Mouse (Mus musculus): ENCODE data around the gene Entpd7. TPM values are rescaled to one million over a fixed set of nuclear protein-coding genes. Genes with fewer than 3 reads are reported as not detected.

Gene Entpd7
- polyA plus RNA-seq, 1 experiment from 2014 or later: 14.5 TPM

DNA sequence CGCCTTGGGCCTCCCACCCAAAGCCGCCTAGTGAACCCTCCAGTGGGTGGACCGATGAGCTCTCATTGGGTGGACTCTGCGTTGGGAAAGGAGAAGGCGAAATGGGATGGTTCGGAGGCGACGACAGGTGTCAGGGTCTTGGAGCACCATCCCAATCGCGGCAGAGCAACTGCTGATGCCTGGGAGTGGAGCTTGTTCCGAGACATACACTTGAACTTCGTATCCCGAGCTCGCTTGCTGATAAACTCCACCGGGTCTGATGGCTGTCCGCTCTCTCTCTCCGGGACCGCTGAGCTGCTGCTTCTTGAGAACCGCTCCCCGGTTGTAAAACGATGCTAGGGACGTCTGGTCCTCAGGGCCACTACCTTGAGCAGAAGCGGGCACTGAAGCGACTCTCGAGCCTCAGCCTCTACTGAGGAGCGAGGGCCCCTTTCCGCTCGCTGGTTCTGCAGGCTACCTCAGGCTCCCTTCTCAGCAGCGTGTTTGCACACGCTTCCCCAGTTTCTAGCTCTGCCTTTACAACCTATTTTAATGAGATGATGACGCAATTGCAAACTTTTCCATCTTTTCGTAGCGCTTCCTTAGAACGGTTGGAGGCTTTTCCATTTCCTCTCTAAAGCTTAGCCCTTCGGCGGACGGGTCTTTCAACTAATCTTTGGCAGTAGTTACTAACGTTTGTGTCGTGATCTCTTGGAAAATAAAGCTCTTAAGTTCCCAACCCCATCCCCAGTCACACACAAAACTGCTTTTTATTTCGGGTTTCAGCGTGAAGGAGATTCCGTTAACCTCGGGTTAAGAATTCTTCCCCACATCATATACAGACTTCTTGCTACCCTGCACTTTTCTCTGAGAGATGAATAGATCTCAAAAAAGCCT is 13.7 kb upstream of the Entpd7 start:
- no peaks in the 10 kb centered on the region for H3K36me3 ChIP-seq
- peak overlapping the region; percentile 99 for H3K27ac ChIP-seq
- H3K27me3 ChIP-seq (replicated peaks): no peaks in the 10 kb centered on the region
- ATAC-seq (ENCODE audit: insufficient read depth, low FRiP score, low read depth): no peak; the same call in 1 of the 2 replicates
- H3K9me3 ChIP-seq: no peaks in the 10 kb centered on the region
- peak overlapping the region; percentile 97 for H3K4me3 ChIP-seq (replicated peaks)
- peaks cover 15% of the 10 kb centered on the region for H3K4me1 ChIP-seq
- peak overlapping the region; percentile 36 for H3K9ac ChIP-seq
- 2% methylated on average over 43 of the region's 43 CpGs for WGBS
- H3K4me2 ChIP-seq: peak overlapping the region; percentile 86

DNA sequence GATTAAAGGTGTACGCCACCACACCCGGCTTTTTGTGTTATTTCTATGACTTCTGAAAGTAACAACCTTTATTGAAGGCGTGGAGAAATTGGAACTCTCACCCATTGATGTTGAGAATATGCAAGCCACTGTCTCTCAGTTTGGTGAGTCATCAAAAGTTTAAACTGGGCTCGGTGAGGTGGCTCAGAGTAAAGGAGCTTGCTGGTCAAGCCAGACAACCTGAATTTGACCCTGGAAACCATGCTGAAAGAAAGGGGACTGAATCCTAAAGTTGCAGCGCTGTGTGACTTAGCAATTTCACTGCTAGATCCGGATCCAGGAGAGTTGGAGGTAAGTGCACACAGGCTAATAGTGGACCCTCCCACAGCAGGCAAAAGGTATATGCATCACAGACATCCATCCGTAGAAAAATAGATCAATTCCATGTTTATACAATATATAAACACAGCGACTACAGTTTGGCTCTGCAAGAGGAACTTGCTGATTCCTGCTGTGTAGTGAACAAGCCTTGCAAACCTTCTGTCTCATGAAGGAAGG is 10.9 kb upstream of the Entpd7 start:
- Histone ChIP-seq H3K4me3 (replicated peaks) (no peak overlapping the region), H3K27ac (0 out of 2 replicates have a peak overlapping the region, but pooled peaks have one; percentile 55), H3K36me3 (no peaks in the 10 kb centered on the region), H3K4me1 (peaks cover 7% of the 10 kb centered on the region), H3K9me3 (no peaks in the 10 kb centered on the region), H3K27me3 (replicated peaks) (no peaks in the 10 kb centered on the region), H3K9ac (no peak overlapping the region), H3K4me2 (no peak overlapping the region)
- ATAC-seq (ENCODE audit: insufficient read depth, low FRiP score, low read depth): no peak
- 56% methylated on average over 8 of the region's 8 CpGs for WGBS

DNA sequence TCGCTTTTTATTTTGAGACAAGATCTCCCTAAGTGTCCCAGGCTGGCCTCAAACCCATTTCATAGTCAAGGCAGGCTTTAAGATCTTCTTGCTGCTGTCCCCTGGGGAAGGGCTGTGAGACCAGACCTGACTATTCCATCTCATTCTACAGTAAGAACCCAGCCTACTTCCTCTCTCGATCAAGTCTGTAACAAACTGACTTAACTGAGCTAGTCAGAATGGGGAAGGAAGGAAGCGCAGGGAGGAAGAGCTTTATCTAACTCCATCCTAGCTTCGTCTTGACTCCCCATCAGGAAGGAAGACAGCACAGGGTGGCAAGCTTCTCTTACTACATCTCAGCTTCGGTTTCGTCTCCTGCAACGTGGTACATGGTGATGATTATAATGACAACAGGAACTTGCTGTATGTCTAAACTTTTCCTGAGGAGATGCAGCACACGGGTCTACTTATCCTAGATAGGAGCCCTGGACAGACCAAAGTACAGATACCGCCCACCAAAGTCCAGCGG is 9.9 kb upstream of the Entpd7 start:
- Histone ChIP-seq H3K9me3 (no peaks in the 10 kb centered on the region), H3K27me3 (replicated peaks) (no peaks in the 10 kb centered on the region), H3K27ac (peak overlapping the region; percentile 55), H3K36me3 (no peaks in the 10 kb centered on the region), H3K4me2 (no peak overlapping the region), H3K9ac (no peak overlapping the region), H3K4me3 (replicated peaks) (no peak overlapping the region), H3K4me1 (peaks cover 7% of the 10 kb centered on the region; the same call in 1 of the 2 replicates)
- no peak for ATAC-seq (ENCODE audit: insufficient read depth, low FRiP score, low read depth)
- 69% methylated on average over 10 of the region's 10 CpGs for WGBS

DNA sequence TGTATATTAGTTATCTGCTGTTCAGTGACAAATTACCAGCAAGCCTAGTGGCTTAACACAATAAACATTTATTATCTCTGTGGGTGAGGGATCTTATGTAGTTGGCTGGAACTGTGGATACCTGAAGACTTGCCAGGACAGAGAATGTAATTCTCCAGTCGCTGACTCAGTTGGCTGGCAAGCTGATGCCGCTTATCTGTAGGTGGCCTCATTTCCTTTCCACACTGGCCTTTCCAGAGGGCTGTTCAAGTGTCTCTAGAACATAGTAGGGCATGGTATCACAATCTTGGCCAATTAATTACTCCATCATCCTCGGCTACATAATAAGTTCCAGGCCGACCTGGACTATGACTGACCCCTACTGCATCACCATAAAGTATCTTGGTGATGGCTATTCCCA is 7.9 kb upstream of the Entpd7 start:
- Histone ChIP-seq H3K4me3 (replicated peaks) (no peak overlapping the region), H3K36me3 (no peaks in the 10 kb centered on the region), H3K27me3 (replicated peaks) (no peaks in the 10 kb centered on the region), H3K27ac (no peak overlapping the region), H3K9me3 (no peaks in the 10 kb centered on the region), H3K4me2 (no peak overlapping the region), H3K9ac (no peak overlapping the region), H3K4me1 (peaks cover 5% of the 10 kb centered on the region; the same call in 1 of the 2 replicates)
- 82% methylated on average over 4 of the region's 4 CpGs for WGBS
- no peak for ATAC-seq (ENCODE audit: insufficient read depth, low FRiP score, low read depth)

DNA sequence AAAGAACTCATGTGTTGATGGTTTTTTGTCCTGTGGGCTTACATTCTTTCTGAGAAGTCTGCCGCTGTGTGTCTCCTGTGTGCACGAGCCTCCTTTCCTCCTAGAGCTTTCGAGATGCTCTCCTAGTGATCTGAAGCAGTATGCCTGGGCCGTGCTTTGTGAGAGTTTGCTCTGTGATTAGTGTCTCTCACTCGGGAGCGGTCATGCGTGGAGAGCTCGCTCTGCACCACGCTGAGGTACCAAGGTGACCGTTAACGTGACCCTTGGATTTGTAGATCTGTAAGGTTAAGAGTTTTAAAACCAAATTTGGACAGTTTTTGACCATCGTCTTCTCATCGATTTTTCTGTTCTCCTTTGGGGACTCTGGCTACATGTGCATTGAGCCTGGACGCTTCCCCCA is 3.3 kb downstream of the Entpd7 start:
- no peak for ATAC-seq (ENCODE audit: insufficient read depth, low FRiP score, low read depth)
- Histone ChIP-seq H3K4me2 (no peak overlapping the region), H3K27me3 (replicated peaks) (no peaks in the 10 kb centered on the region), H3K27ac (no peak overlapping the region), H3K36me3 (no peaks in the 10 kb centered on the region), H3K4me1 (no peaks in the 10 kb centered on the region; the same call in 1 of the 2 replicates), H3K9ac (no peak overlapping the region), H3K4me3 (replicated peaks) (no peak overlapping the region), H3K9me3 (no peaks in the 10 kb centered on the region)
- 89% methylated on average over 14 of the region's 14 CpGs for WGBS

DNA sequence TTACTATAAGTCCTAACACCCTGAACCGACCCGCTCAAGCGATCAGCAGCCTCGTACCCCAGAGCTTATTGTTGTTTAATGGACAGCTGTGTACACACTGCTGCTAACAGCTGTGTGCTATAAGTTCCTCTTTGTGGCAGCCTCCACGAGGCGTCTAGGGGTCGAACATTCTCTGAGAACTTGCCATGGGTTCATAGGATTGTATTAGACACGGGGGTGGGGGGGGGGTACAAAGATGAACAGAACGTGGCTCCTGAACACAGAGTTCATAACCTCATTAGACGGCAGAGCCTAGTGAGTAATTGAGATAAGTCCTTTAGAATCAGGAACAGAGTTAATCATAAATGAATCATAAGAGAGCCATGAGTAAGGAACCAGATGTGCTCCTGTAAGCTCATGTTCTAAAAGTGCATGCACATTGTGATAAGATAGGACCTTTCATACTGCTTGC is 6.1 kb downstream of the Entpd7 start:
- Histone ChIP-seq H3K4me1 (no peaks in the 10 kb centered on the region; the same call in 1 of the 2 replicates), H3K9me3 (no peaks in the 10 kb centered on the region), H3K4me2 (no peak overlapping the region), H3K9ac (no peak overlapping the region), H3K27me3 (replicated peaks) (no peaks in the 10 kb centered on the region), H3K27ac (peak overlapping the region; percentile 71), H3K36me3 (peaks cover 4% of the 10 kb centered on the region; the same call in 1 of the 2 replicates), H3K4me3 (replicated peaks) (no peak overlapping the region)
- peak; percentile 78 for ATAC-seq (ENCODE audit: insufficient read depth, low FRiP score, low read depth)
- 38% methylated on average over 10 of the region's 10 CpGs for WGBS

DNA sequence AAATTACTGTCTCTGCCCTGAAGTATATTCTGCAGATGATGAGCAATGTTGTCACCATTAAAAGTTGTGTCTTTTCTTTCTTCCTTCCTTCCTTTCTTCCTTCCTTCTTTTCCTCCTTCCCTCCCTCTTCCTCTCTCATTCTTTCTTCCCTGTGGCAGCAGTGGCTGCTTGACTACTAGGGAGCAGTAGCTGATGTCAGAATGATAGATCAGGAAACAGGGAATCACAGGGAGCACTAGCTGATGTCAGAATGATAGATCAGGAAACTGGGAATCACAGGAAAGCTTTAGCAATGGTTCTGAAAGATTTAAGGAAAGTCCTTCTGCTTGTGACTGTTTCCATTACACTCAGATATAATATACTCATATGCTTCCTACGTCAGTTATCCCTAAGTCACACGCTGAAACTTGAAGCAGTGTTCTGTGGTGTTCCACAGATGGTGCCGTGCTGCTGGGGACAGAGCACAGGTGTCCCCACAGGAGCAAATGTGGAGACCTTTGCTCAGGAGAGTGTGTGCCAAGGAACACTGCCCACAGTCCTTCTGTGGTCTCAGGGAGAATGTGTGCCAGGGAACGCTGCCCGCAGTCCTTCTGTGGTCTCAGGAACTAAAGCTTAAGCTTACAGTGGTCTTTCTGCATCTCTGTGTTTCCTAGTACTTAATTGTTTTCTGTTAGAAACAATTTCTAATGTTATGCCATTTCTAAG is 8.3 kb downstream of the Entpd7 start:
- 89% methylated on average over 5 of the region's 5 CpGs for WGBS
- no peaks in the 10 kb centered on the region; the same call in 1 of the 2 replicates for H3K4me1 ChIP-seq
- no peak for ATAC-seq (ENCODE audit: insufficient read depth, low FRiP score, low read depth)
- no peak overlapping the region for H3K9ac ChIP-seq
- H3K4me2 ChIP-seq: no peak overlapping the region
- no peaks in the 10 kb centered on the region for H3K27me3 ChIP-seq (replicated peaks)
- no peak overlapping the region for H3K27ac ChIP-seq
- peaks cover 9% of the 10 kb centered on the region for H3K36me3 ChIP-seq
- H3K4me3 ChIP-seq (replicated peaks): no peak overlapping the region
- H3K9me3 ChIP-seq: no peaks in the 10 kb centered on the region

DNA sequence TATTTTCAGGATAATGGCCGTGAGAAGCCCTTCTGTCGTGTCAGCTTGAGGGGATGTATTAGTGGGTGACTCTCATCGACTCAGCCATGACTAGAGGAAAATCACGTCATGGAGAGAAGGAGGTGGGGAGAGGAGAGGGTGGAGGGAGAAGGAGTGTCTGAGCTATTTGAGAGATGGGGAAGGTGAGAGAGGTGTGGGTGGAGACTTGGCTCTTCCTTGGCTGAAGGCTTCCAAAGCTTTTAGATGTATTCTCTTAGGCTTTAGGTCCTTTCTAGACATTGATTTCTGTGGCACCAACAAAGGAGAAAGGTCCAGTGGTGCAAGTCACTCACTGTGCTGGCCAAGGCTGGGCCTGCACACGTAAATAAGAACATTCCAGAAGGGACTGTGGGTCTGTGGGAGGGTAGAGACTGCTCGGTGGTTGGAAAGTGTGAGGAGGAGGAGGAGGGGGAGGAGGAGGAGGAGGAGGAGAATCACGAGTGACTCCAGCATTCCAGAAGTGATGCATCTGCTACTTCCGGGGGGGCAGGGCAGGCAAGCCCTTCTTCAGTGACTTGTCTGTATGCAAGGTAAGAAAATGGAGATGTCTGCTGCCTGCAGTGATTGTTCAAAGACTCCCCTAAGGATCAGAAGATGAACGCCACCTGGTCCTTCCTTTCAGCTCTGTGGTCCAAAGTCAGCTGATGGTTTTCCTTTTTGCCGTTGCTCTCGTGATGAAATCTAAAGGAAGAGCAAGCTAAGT is 9.7 kb downstream of the Entpd7 start:
- peak; percentile 23; the same call in 1 of the 2 replicates for ATAC-seq (ENCODE audit: insufficient read depth, low FRiP score, low read depth)
- peaks cover 12% of the 10 kb centered on the region for H3K36me3 ChIP-seq
- H3K9ac ChIP-seq: no peak overlapping the region
- H3K4me2 ChIP-seq: no peak overlapping the region
- H3K27ac ChIP-seq: no peak overlapping the region
- no peaks in the 10 kb centered on the region for H3K27me3 ChIP-seq (replicated peaks)
- no peaks in the 10 kb centered on the region for H3K9me3 ChIP-seq
- H3K4me3 ChIP-seq (replicated peaks): no peak overlapping the region
- no peaks in the 10 kb centered on the region; the same call in 1 of the 2 replicates for H3K4me1 ChIP-seq
- 50% methylated on average over 11 of the region's 11 CpGs for whole genome bisulfite sequencing

DNA sequence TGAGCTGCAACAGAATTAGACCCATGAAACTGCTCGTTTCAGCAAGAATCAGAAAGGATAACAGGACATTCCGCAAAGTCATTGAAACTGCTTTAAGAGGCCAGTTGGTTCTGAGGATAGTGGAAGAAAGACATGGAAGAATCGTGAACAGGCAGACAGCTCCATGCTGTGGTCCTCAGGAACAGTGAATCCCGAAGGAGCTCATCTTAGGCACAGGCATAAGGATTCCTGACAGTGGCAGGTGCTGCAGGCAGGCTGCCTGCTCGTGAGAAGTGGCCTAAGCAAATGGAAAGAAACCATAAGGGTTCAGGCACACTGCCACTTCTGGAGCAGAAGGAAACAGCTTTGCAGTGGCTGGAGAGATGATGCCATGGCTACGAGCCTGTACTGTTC is 10.3 kb downstream of the Entpd7 start:
- Histone ChIP-seq H3K9ac (no peak overlapping the region), H3K36me3 (peaks cover 13% of the 10 kb centered on the region), H3K4me3 (replicated peaks) (no peak overlapping the region), H3K27ac (no peak overlapping the region), H3K9me3 (no peaks in the 10 kb centered on the region), H3K27me3 (replicated peaks) (no peaks in the 10 kb centered on the region), H3K4me1 (no peaks in the 10 kb centered on the region; the same call in 1 of the 2 replicates), H3K4me2 (no peak overlapping the region)
- no peak for ATAC-seq (ENCODE audit: insufficient read depth, low FRiP score, low read depth)
- WGBS: 80% methylated on average over 6 of the region's 6 CpGs

DNA sequence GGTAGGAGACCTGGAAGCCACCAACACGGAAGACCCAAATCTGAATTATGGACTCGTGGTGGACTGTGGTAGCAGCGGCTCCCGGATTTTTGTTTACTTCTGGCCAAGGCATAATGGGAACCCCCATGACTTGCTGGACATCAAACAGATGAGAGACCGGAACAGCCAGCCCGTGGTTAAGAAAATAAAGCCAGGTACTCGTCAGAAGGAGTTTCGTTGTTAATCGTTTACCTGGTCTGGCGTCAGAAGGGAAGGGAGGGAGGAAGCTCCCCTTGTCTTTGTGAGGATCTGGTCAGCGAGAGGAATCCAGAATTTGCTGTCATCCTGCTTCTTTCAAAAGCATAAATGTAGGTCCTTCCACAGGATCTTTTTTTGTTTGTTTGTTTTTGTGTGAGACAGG is 14.7 kb downstream of the Entpd7 start:
- no peak for ATAC-seq (ENCODE audit: insufficient read depth, low FRiP score, low read depth)
- no peaks in the 10 kb centered on the region for H3K4me1 ChIP-seq
- H3K9ac ChIP-seq: no peak overlapping the region
- 73% methylated on average over 11 of the region's 11 CpGs for WGBS
- H3K36me3 ChIP-seq: peaks cover 36% of the 10 kb centered on the region
- H3K27ac ChIP-seq: no peak overlapping the region
- H3K9me3 ChIP-seq: no peaks in the 10 kb centered on the region
- no peaks in the 10 kb centered on the region for H3K27me3 ChIP-seq (replicated peaks)
- no peak overlapping the region for H3K4me3 ChIP-seq (replicated peaks)
- H3K4me2 ChIP-seq: no peak overlapping the region

DNA sequence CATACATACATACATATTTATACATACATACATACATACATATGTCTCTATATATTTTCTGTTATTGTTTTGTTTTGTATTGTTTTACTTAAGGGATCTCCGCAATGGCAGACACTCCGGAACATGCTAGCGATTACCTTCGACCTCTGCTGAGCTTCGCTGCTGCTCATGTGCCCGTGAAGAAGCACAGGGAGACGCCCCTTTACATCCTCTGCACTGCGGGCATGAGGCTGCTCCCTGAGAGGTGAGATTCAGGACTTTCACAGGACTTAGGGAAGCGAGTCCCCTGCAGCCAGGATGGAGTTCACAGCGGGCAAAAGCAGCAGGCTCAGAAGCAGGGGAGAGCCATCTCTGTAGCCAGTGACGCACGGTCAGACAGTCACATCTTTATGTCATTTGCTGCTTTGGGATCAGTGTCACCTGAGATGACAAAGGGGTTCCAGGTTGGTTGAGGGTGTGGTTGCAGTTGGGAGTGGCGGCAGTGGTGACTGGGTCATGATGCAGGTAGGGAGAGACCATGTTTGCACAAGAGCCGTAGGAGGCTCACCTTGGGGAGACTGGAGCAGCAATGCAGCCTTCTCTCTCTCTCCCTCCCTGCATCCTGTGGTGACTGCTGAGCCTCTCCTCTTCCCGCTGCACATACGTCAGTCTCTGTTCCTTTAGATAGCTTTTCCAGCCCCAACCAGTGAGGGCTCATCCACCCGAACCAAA is 15.5 kb downstream of the Entpd7 start:
- ATAC-seq (ENCODE audit: insufficient read depth, low FRiP score, low read depth): 0 out of 2 replicates have a peak, but pooled peaks have one; percentile 58
- Histone ChIP-seq H3K4me3 (replicated peaks) (no peak overlapping the region), H3K27ac (no peak overlapping the region), H3K9ac (no peak overlapping the region), H3K4me2 (no peak overlapping the region), H3K4me1 (no peaks in the 10 kb centered on the region), H3K36me3 (peaks cover 33% of the 10 kb centered on the region), H3K27me3 (replicated peaks) (no peaks in the 10 kb centered on the region), H3K9me3 (no peaks in the 10 kb centered on the region)
- WGBS: 83% methylated on average over 17 of the region's 17 CpGs

Data from stomach, embryonic 15.5 days (tissue).